Mouse (Mus musculus): Measurements from ENCODE around the gene Olfr202. TPM values are rescaled to one million over a fixed set of nuclear protein-coding genes. Genes with fewer than 3 reads are reported as not detected.
"Not testable (repeated sequence)": the region's sequence is repeated elsewhere in the genome, so short reads cannot be mapped to it uniquely, and the experiment has no call there.

Olfr202 gene
- total RNA-seq (2014; rRNA removed) (not detected in 2 replicates), polyA plus RNA-seq (2015; fragmentation: Nextera tagmentation; extraction: Ambion mirVana) (not detected in 2 replicates)

GRCm38 (mm10) chr16:59286693-59287092, at the start of gene Olfr202:
Olfr202 (minus strand) TSS chr16:59286793.
- Histone ChIP-seq H3K36me3 (ENCODE audit: insufficient read depth, low read length) (no peaks in the 10 kb centered on the region), H3K27me3 (ENCODE audit: insufficient read depth, low read length) (no peaks in the 10 kb centered on the region), H3K4me1 (ENCODE audit: insufficient read depth, low read length) (no peaks in the 10 kb centered on the region), H3K9ac (replicated peaks; ENCODE audit: low read length, poor library complexity, severe bottlenecking) (no peak within 1 kb of the TSS), H3K27ac (ENCODE audit: low read depth, low read length) (no peak within 1 kb of the TSS), H3K4me2 (ENCODE audit: low read depth, low read length, poor library complexity, severe bottlenecking) (no peak within 1 kb of the TSS), H3K9me3 (ENCODE audit: low read length) (no peaks in the 10 kb centered on the region), H3K4me3 (ENCODE audit: low read depth, low read length) (no peak within 1 kb of the TSS)
- DNase-seq (ENCODE audit: low spot score) (no peak), ATAC-seq (ENCODE audit: low FRiP score) (no peak)
- TF ChIP-seq CTCF (IDR thresholded peaks at IDR 0.05): no peak
- WGBS: 81% methylated on average over 1 of the region's 1 CpGs

DNA sequence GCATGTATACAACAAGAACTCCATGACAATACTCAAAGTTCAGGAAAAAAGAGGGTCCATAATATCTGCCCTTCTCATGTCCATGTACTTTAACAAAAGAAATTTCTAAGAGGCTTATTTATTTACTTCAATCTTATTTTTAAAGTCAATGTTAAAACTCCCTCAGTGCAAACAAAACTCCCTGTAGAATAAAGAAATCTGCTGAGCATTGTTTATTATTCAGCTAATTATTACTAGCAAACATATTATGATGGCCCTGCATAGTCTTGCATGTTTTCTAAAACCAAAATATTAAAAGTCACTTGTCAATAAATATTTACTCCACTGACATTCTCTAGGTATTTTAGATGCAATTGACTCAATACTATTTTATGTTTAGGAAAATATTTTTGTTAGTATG, 44.4 kb upstream of the Olfr202 start, which contains the start of gene Olfr205:
TSS of gene Olfr205 (minus strand) at position 101 of the 400 bp plus-strand sequence.
- no peak within 1 kb of the TSS for H3K27ac ChIP-seq (ENCODE audit: low read depth, low read length)
- no peak for TF ChIP-seq CTCF (IDR thresholded peaks at IDR 0.05)
- H3K27me3 ChIP-seq (ENCODE audit: insufficient read depth, low read length): no peaks in the 10 kb centered on the region
- no peaks in the 10 kb centered on the region for H3K9me3 ChIP-seq (ENCODE audit: low read length)
- H3K4me1 ChIP-seq (ENCODE audit: insufficient read depth, low read length): no peaks in the 10 kb centered on the region
- H3K4me2 ChIP-seq (ENCODE audit: low read depth, low read length, poor library complexity, severe bottlenecking): no peak within 1 kb of the TSS
- H3K9ac ChIP-seq (replicated peaks; ENCODE audit: low read length, poor library complexity, severe bottlenecking): no peak within 1 kb of the TSS
- no peak for ATAC-seq (ENCODE audit: low FRiP score)
- H3K4me3 ChIP-seq (ENCODE audit: low read depth, low read length): no peak within 1 kb of the TSS
- no peak for DNase-seq (ENCODE audit: low spot score)
- no peaks in the 10 kb centered on the region for H3K36me3 ChIP-seq (ENCODE audit: insufficient read depth, low read length)

DNA sequence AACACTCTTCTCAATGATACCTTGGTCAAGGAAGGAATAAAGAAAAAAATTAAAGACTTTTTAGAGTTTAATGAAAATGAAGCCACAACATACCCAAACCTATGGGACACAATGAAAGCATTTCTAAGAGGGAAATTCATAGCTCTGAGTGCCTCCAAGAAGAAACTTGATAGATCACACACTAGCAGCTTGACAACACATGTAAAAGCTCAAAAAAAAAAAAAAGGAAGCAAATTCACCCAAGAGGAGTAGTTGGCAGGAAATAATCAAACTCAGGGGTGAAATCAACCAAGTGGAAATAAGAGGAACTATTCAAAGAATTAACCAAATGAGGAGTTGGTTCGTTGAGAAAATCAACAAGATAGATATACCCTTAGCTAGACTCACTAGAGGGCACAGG, 36.7 kb upstream of the Olfr202 start:
- ATAC-seq (ENCODE audit: low FRiP score); H3K36me3 ChIP-seq (ENCODE audit: insufficient read depth, low read length); H3K9me3 ChIP-seq (ENCODE audit: low read length); H3K4me3 ChIP-seq (ENCODE audit: low read depth, low read length); H3K9ac ChIP-seq (replicated peaks; ENCODE audit: low read length, poor library complexity, severe bottlenecking); H3K4me2 ChIP-seq (ENCODE audit: low read depth, low read length, poor library complexity, severe bottlenecking); H3K4me1 ChIP-seq (ENCODE audit: insufficient read depth, low read length); DNase-seq (ENCODE audit: low spot score); H3K27ac ChIP-seq (ENCODE audit: low read depth, low read length); H3K27me3 ChIP-seq (ENCODE audit: insufficient read depth, low read length): not testable (repeated sequence)
- WGBS: 77% methylated on average over 1 of the region's 1 CpGs

GRCm38 (mm10) chr16:59318148-59318547, 31.6 kb upstream of the Olfr202 start, which contains the start of gene Olfr204:
Olfr204 (minus strand) TSS chr16:59318248.
- no peak for ATAC-seq (ENCODE audit: low FRiP score)
- no peak within 1 kb of the TSS for H3K9ac ChIP-seq (replicated peaks; ENCODE audit: low read length, poor library complexity, severe bottlenecking)
- no peaks in the 10 kb centered on the region for H3K9me3 ChIP-seq (ENCODE audit: low read length)
- H3K27ac ChIP-seq (ENCODE audit: low read depth, low read length): no peak within 1 kb of the TSS
- H3K4me3 ChIP-seq (ENCODE audit: low read depth, low read length): no peak within 1 kb of the TSS
- no peak within 1 kb of the TSS for H3K4me2 ChIP-seq (ENCODE audit: low read depth, low read length, poor library complexity, severe bottlenecking)
- no peak for TF ChIP-seq CTCF (IDR thresholded peaks at IDR 0.05)
- DNase-seq (ENCODE audit: low spot score): no peak
- no peaks in the 10 kb centered on the region for H3K27me3 ChIP-seq (ENCODE audit: insufficient read depth, low read length)
- H3K36me3 ChIP-seq (ENCODE audit: insufficient read depth, low read length): no peaks in the 10 kb centered on the region
- H3K4me1 ChIP-seq (ENCODE audit: insufficient read depth, low read length): no peaks in the 10 kb centered on the region

DNA sequence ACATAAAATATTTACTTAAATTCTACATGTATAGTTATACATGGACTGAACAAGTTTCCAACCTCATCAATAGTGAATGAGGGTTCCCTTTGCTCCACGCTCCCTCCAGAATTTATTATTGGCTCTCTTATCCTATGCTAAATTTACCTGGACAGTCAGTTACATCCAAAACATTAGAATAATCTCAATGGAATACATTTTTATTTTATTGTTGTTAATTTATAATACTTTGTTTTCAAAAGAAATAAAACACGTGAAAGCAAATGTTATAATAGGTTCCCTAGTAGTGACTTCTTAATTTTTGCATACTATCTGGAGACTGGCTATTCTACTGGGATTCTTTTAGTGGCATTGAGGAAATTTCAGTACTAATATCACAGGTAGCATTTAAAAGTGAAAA, 12.0 kb upstream of the Olfr202 start, which contains the start of gene Olfr203:
TSS of gene Olfr203 (plus strand) at position 301 of the 400 bp plus-strand sequence.
- no peaks in the 10 kb centered on the region for H3K4me1 ChIP-seq (ENCODE audit: insufficient read depth, low read length)
- no peak within 1 kb of the TSS for H3K27ac ChIP-seq (ENCODE audit: low read depth, low read length)
- no peak within 1 kb of the TSS for H3K9ac ChIP-seq (replicated peaks; ENCODE audit: low read length, poor library complexity, severe bottlenecking)
- H3K9me3 ChIP-seq (ENCODE audit: low read length): no peaks in the 10 kb centered on the region
- TF ChIP-seq CTCF (IDR thresholded peaks at IDR 0.05): no peak
- no peaks in the 10 kb centered on the region for H3K27me3 ChIP-seq (ENCODE audit: insufficient read depth, low read length)
- WGBS: 86% methylated on average over 2 of the region's 2 CpGs
- H3K4me3 ChIP-seq (ENCODE audit: low read depth, low read length): no peak within 1 kb of the TSS
- H3K4me2 ChIP-seq (ENCODE audit: low read depth, low read length, poor library complexity, severe bottlenecking): no peak within 1 kb of the TSS
- no peaks in the 10 kb centered on the region for H3K36me3 ChIP-seq (ENCODE audit: insufficient read depth, low read length)
- DNase-seq (ENCODE audit: low spot score) (no peak), ATAC-seq (ENCODE audit: low FRiP score) (no peak)

DNA sequence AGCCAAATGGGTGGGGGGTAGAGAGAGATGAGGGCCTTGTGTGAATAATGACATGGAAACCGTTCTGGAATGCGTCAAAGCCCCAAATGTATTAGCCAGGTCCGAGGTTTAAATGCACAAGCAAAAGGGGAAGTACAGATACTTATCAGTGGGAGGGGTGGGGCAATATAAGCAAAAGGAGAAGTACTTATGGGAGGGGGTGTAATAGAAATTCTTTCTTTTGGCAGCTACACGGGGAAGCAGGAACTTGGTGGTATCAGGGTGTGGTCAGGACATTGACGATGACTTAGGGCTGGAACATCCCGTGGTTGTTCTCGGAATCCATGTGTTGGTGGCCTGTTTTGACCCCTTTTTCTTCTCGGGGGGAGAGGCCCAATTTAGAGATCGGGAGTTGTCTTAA, 983 bp upstream of the Olfr202 start:
- H3K4me3 ChIP-seq (ENCODE audit: low read depth, low read length); ATAC-seq (ENCODE audit: low FRiP score); H3K27me3 ChIP-seq (ENCODE audit: insufficient read depth, low read length); H3K36me3 ChIP-seq (ENCODE audit: insufficient read depth, low read length); H3K9me3 ChIP-seq (ENCODE audit: low read length); H3K4me1 ChIP-seq (ENCODE audit: insufficient read depth, low read length); H3K4me2 ChIP-seq (ENCODE audit: low read depth, low read length, poor library complexity, severe bottlenecking); DNase-seq (ENCODE audit: low spot score); H3K27ac ChIP-seq (ENCODE audit: low read depth, low read length); H3K9ac ChIP-seq (replicated peaks; ENCODE audit: low read length, poor library complexity, severe bottlenecking): not testable (repeated sequence)
- WGBS: 84% methylated on average over 9 of the region's 9 CpGs
